Mouse (Mus musculus) limb, embryonic 14.5 days (tissue): Measurements from ENCODE around the gene Slx4. TPM values are rescaled to one million over a fixed set of nuclear protein-coding genes. Genes with fewer than 3 reads are reported as not detected.
A peak's percentile ranks its signal among the peaks of the same experiment; 100 is the strongest.

Source experiments
- ATAC-seq: fragments of 200-750 bp; cut with Nextera tagmentation; 2 replicates; pipeline ENCODE4 v1.8.0; 2017; ENCODE audit warnings: low read depth, moderate number of reproducible peaks, moderate TSS enrichment; ENCODE audit not compliant: low FRiP score
- DNase-seq: peaks from one replicate; pipeline ENCODE4 v3.0.0-alpha.2; 2015; ENCODE audit warnings: low spot score
- H3K27ac ChIP-seq: fragments of 300-500 bp; sonication (generic); replicated peaks from 2 replicates; pipeline ENCODE4 v1.5.1; 2014; ENCODE audit warnings: low read depth, mild to moderate bottlenecking, low read length, moderate library complexity, mixed read lengths
- H3K27me3 ChIP-seq: fragments of 300-500 bp; sonication (generic); 2 replicates; pipeline ENCODE4 v1.6.1; 2014; ENCODE audit warnings: low read length, mixed read lengths; ENCODE audit not compliant: control insufficient read depth, insufficient read depth
- H3K36me3 ChIP-seq: fragments of 300-500 bp; sonication (generic); 2 replicates; pipeline ENCODE4 v1.6.1; 2014; ENCODE audit warnings: mild to moderate bottlenecking, low read length, moderate library complexity, mixed read lengths; ENCODE audit not compliant: control insufficient read depth, insufficient read depth
- H3K4me1 ChIP-seq: fragments of 300-500 bp; sonication (generic); 2 replicates; pipeline ENCODE4 v1.6.1; 2014; ENCODE audit warnings: antibody characterized with exemption, low read length, mixed read lengths; ENCODE audit not compliant: control insufficient read depth, insufficient read depth
- H3K4me2 ChIP-seq: fragments of 300-500 bp; sonication (generic); replicated peaks from 2 replicates; pipeline ENCODE4 v1.6.1; 2014; ENCODE audit warnings: low read depth, mild to moderate bottlenecking, low read length, moderate library complexity; ENCODE audit not compliant: severe bottlenecking
- H3K4me3 ChIP-seq: fragments of 300-500 bp; sonication (generic); replicated peaks from 2 replicates; pipeline ENCODE4 v1.5.1; 2014; ENCODE audit warnings: low read length
- H3K9ac ChIP-seq: fragments of 300-500 bp; sonication (generic); 2 replicates; pipeline ENCODE4 v1.6.1; 2014; ENCODE audit warnings: mild to moderate bottlenecking, low read depth, low read length, moderate library complexity; ENCODE audit not compliant: severe bottlenecking
- H3K9me3 ChIP-seq: fragments of 300-500 bp; sonication (generic); 2 replicates; pipeline ENCODE4 v1.6.1; 2016; ENCODE audit warnings: low read length; ENCODE audit not compliant: control insufficient read depth
- POLR2A ChIP-seq: fragments of 200-500 bp; IDR thresholded peaks from 2 replicates; pipeline ENCODE4 v1.8.0; 2012; ENCODE audit warnings: inconsistent platforms, mild to moderate bottlenecking, moderate library complexity, borderline replicate concordance; ENCODE audit not compliant: insufficient read depth, insufficient read length; ENCODE audit errors: extremely low read depth
- WGBS: fragments of 180-500 bp; shearing (Covaris S2); extraction: QIAGEN DNeasy Blood & Tissue Kit; methylation state at CpG from one replicate; pipeline ENCODE4 v1.1.7; 2014; 5-methylcytosine and 5-hydroxymethylcytosine counted together
- polyA plus RNA-seq, 2 experiments: library from polyadenylated mRNA; depleted of rRNA in 1 of 2; stranded (reverse) in 1 of 2; unstranded in 1 of 2; fragments of >200 nt; fragmentation: Nextera tagmentation in 1 of 2; extraction: Ambion mirVana in 1 of 2; gene quantifications; 2 replicates each; pipeline versions ENCODE4 v1.2.1 to v1.2.3; 2012 to 2014

Gene Slx4
- polyA plus RNA-seq, 2 experiments: 24.4 to 46.0 TPM

GRCm38 (mm10) chr16:4012882-4013570, 9.5 kb upstream of the Slx4 start:
- H3K9ac ChIP-seq: no peak overlapping the region
- DNase-seq (no peak), ATAC-seq (no peak)
- WGBS: 74% methylated on average over 4 of the region's 4 CpGs
- no peak overlapping the region for H3K4me2 ChIP-seq
- H3K36me3 ChIP-seq: no peaks in the 10 kb centered on the region
- H3K27ac ChIP-seq: no peak overlapping the region
- H3K27me3 ChIP-seq: no peaks in the 10 kb centered on the region
- H3K4me3 ChIP-seq: no peak overlapping the region
- H3K4me1 ChIP-seq: no peaks in the 10 kb centered on the region
- TF ChIP-seq POLR2A: no peak
- H3K9me3 ChIP-seq: no peaks in the 10 kb centered on the region

- Histone ChIP-seq H3K9ac (no peak overlapping the region), H3K27me3 (no peaks in the 10 kb centered on the region), H3K36me3 (peaks cover 92% of the 10 kb centered on the region), H3K27ac (no peak overlapping the region), H3K4me1 (no peaks in the 10 kb centered on the region), H3K4me2 (no peak overlapping the region), H3K9me3 (no peaks in the 10 kb centered on the region), H3K4me3 (no peak overlapping the region)
- DNase-seq: no peak
- 92% methylated on average over 4 of the region's 4 CpGs for WGBS
- ATAC-seq: no peak
- TF ChIP-seq POLR2A: no peak
Observed at GRCm38 (mm10) chr16:3988410-3988809, 15.2 kb downstream of the Slx4 start.

GRCm38 (mm10) chr16:3983146-3983700, 20.3 kb downstream of the Slx4 start:
- peaks cover 98% of the 10 kb centered on the region for H3K36me3 ChIP-seq

GRCm38 (mm10) chr16:3982173-3982572, 21.4 kb downstream of the Slx4 start:
- peaks cover 92% of the 10 kb centered on the region for H3K36me3 ChIP-seq
- H3K27ac ChIP-seq: no peak overlapping the region
- no peak for TF ChIP-seq POLR2A
- no peak for ATAC-seq
- H3K27me3 ChIP-seq: no peaks in the 10 kb centered on the region
- no peaks in the 10 kb centered on the region for H3K4me1 ChIP-seq
- no peak overlapping the region for H3K9ac ChIP-seq
- DNase-seq: no peak
- H3K4me3 ChIP-seq: no peak overlapping the region
- 88% methylated on average over 4 of the region's 4 CpGs for WGBS
- no peaks in the 10 kb centered on the region for H3K9me3 ChIP-seq
- no peak overlapping the region for H3K4me2 ChIP-seq

More at GRCm38 (mm10) chr16:3983146-3983700, 20.3 kb downstream of the Slx4 start:
- DNase-seq (no peak), ATAC-seq (no peak)
- Histone ChIP-seq H3K9ac (no peak overlapping the region), H3K4me3 (no peak overlapping the region), H3K4me2 (no peak overlapping the region), H3K4me1 (no peaks in the 10 kb centered on the region), H3K9me3 (no peaks in the 10 kb centered on the region), H3K27me3 (no peaks in the 10 kb centered on the region), H3K27ac (no peak overlapping the region)
- WGBS: 83% methylated on average over 7 of the region's 7 CpGs
- TF ChIP-seq POLR2A: no peak

- no peaks in the 10 kb centered on the region for H3K4me1 ChIP-seq
- no peaks in the 10 kb centered on the region for H3K27me3 ChIP-seq
- no peak overlapping the region for H3K4me2 ChIP-seq
- no peak overlapping the region for H3K4me3 ChIP-seq
- H3K36me3 ChIP-seq: peaks cover 39% of the 10 kb centered on the region
- no peak for TF ChIP-seq POLR2A
- whole genome bisulfite sequencing: 44% methylated on average over 3 of the region's 3 CpGs
- peak; percentile 2 for DNase-seq
- no peak for ATAC-seq
- H3K9me3 ChIP-seq: no peaks in the 10 kb centered on the region
- H3K27ac ChIP-seq: no peak overlapping the region
- H3K9ac ChIP-seq: no peak overlapping the region
Observed at GRCm38 (mm10) chr16:3976712-3977111, 26.9 kb downstream of the Slx4 start.
